Mouse (Mus musculus) cerebellum, adult 9-11 months (tissue): ENCODE data around the gene Gm20388.

Experiments
- DNase-seq: peaks from one replicate; pipeline ENCODE4 v3.0.0; 2022

The Gm20388 gene

GRCm38 (mm10) chr8:122836199-122836598 is 2925.6 kb downstream of the Gm20388 start:
- no peak for DNase-seq

GRCm38 (mm10) chr8:122836696-122837095 is 2926.1 kb downstream of the Gm20388 start:
- no peak for DNase-seq

- no peak for DNase-seq
Observed at GRCm38 (mm10) chr8:122844161-122844560, 2933.5 kb downstream of the Gm20388 start.

DNA sequence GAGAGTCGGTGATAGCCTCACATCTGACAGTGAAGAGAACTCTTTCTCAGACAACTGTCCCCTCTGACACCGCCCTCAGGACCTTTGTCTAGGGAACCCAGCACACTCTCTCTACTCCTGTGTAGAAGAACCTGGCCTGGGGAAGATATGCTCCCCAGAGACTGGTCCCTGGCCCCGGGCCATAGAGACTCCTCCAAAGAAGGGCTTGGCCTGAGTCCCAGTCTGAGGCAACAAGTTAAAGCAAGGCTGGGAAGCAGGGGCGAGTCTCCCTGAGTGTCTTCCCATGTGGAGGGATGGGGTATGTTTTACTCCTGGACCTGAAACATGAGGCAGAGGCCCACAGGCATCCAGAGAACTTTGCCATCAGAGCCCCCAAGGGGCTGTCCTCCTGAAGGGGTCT is 2935.0 kb downstream of the Gm20388 start:
- peak; percentile 56 for DNase-seq

- DNase-seq: peak; percentile 92
Observed at GRCm38 (mm10) chr8:122847829-122848561, 2937.4 kb downstream of the Gm20388 start, which contains the start of gene Cdh15. Gene Cdh15, plus strand, starts transcription at chr8:122847966.

- DNase-seq: peak; percentile 69
Observed at GRCm38 (mm10) chr8:122849152-122849910, 2938.7 kb downstream of the Gm20388 start.

DNA sequence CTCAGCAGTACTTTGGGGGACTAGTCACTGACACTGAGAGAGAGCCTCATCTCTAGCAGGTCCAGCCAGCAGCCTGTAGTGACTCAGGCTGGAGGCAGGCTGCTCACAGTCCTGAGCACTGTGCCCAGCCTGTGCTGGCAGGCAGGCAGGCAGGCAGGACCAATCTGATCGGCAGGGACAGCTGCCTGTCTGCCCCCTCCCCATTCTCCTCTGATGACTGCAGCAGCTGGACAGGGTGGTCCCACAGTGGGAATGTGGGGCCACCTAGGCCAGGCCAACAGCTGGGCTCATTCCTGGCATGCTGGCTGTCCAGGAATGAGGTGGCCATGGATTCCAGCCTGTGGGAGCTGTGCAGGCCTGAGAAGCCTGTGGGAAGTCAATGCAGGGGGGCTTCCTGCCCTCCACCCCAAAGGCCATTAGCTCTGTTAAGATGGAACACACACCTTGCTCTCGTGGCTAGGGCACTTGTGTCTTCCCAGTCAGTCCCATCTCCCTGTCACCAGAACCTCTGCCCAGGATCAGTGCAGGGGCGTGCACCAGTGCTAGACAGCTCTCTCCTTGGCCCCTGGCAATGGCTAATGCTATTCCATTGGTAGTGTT is 2940.1 kb downstream of the Gm20388 start:
- peak; percentile 70 for DNase-seq

DNA sequence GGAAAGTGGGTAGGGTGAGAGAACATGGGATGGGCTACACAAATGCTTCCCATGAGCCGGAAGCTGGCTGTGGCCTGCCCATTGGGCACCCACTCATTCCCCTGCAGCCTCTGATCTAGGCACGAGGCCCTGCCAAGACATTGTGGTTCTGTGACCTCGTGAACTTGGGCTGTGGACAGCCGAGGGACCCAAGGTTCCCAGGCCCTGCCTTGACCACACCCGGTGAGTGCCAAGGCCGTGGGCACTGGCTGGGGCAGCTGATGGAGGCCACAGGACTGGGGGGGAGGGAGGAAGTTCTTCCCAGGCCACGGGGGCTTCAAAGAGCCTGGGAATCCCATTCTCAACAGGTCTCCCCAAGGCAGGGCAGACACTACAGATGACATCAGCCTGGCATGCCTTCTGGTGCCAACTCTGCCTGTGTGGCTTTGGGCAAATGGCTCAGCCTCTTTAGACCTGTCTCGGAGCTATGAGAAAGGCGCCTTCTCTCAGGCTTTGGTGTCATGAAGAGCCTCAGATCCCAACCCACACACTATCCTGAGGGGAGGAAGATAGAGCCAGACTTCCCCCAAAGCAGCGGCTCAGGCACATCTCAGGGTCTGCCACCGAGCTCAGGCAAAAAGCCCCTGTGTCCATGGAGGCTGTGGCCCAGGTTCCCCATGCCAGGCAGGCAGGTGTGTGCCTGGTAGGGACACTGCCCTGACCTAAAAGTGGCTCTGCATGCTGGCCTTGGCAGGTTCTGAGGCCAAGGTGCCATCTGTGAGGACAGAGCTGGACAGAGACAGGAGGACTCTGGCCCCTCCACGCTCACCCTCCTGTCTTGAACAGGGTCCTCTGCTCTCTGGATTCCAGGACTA is 2941.3 kb downstream of the Gm20388 start:
- peak; percentile 98 for DNase-seq

- no peak for DNase-seq
Observed at GRCm38 (mm10) chr8:122852546-122852905, 2941.9 kb downstream of the Gm20388 start.

DNA sequence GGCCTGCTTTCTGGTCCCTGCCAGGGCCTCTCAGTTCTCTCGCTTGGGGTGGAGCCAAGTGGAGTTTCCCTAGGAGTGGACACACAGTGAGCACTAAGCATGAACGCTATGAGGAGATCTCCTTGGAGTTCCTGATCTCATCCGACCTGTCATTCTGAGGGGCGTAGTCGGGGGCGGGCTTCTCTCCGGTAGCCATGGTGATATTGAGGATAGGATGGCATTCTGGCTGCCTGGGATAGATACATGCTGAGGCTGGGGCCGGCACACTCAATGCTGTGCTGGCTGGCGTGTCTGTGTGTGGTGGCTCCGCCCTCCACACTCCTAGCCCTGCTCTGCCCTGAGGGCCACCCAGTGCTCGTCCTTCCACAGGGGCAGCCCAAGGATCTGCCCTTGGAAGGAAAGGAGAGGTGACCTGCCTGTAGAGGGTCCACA is 2942.7 kb downstream of the Gm20388 start:
- DNase-seq: peak; percentile 90

DNA sequence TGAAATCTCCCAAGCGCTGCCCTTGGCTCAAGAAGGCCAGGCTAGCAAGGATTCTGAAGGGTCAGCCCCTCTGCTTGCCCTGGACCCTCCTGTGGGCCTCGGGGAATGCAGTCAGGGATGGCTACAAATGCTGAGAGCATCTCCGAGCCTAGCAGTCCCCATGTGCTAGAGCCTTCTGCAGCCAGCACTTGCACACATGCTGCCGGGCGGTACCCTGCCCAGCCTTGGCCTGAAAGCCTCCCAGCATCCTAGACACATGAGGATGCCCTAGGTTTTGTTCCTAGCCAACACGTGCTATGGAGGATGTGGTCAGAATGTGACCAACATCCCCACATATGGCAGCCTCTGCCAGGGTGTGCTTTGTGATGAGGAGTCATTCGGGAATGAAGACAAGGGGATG is 2943.7 kb downstream of the Gm20388 start:
- peak; percentile 58 for DNase-seq

DNA sequence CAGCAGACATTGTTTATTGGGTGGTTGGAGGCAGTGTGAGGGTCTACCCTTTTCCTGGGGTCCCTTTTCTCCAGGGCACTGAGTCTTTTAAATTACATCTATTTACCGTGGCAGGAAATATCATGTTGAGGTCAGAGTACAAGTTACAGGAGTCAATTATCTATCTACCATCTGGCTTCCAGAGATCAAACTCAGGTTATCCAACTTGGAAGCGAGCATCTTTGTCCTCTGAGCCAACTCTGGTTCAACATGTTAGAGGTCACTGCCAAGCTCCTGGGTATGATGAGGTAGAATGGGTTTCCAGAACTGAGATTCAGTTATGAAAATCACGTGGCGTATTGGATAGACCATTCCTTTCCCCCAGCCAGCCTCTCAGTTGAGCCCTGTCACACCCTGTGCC is 2944.5 kb downstream of the Gm20388 start:
- DNase-seq: no peak

DNA sequence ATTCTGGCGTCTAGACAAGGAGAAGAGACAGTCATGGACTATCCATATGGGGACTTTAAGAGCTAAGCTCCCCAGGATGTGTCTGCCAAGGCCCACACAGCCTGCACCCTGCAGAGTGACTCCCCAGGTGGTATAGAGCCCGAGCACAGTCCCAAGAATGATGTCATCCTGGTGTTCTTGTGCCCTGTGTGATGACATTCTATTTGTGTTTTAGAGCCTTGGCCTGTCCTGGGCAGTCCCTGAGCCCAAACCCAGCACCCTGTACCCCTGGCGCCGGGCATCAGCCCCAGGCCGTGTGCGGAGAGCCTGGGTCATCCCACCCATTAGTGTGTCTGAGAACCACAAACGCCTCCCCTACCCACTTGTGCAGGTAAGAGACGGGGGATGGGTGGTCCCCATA is 2945.6 kb downstream of the Gm20388 start:
- DNase-seq: peak; percentile 66

- no peak for DNase-seq
Observed at GRCm38 (mm10) chr8:122859843-122860242, 2949.2 kb downstream of the Gm20388 start.

DNA sequence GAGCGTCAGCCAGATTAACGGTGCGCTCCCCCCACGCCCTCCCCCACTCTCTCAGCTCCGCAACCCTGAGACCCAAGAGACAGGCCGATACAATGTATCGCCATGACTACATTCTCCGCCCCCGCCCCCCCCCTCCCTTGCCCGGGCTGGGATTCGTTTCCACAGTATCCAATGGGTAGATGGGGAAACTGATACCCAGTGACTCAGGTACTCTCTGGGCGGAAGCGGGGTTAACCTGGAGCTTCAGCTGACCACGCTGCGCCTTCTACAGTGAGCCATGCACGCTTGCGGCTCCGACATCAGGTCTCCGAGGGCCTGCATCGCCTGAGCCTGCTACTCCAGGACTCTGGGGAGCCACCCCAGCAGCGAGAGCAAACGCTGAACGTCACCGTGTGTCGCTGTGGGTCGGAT is 2954.1 kb downstream of the Gm20388 start:
- DNase-seq: peak; percentile 41

DNA sequence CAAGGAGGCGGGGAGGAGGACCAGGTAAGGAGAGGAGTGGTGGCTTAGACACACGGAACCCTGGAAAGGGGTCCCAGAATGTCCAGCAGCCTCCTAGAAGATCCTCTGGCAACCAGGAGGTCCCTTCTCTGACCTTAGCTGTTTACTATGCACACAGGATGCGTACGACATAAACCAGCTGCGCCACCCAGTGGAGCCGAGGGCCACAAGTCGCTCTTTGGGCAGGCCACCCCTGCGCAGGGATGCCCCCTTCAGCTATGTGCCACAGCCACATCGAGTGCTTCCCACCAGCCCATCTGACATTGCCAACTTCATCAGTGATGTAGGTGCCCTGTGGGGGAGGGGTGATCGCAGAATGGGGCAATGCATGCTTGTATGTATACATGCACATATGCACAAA is 2954.8 kb downstream of the Gm20388 start:
- DNase-seq: no peak

DNA sequence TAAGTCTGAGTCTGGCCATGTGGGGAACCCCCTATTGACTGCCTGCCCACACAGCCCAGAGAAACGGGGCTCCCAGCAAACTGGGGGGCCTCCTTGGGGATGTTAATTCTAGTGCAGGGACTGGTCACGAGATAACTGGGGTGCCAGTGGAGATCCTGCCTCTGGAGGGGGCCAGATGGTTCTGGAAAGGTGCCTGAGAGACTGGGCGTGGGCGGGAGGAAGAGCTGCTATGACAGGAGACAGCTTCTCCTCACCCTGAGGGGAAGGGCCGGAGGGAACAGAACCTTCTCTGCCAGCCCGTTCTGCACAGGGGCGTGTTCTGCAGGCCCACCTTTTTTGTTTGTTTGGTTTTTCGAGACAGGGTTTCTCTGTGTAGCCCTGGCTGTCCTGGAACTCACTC is 2955.6 kb downstream of the Gm20388 start:
- DNase-seq: no peak

DNA sequence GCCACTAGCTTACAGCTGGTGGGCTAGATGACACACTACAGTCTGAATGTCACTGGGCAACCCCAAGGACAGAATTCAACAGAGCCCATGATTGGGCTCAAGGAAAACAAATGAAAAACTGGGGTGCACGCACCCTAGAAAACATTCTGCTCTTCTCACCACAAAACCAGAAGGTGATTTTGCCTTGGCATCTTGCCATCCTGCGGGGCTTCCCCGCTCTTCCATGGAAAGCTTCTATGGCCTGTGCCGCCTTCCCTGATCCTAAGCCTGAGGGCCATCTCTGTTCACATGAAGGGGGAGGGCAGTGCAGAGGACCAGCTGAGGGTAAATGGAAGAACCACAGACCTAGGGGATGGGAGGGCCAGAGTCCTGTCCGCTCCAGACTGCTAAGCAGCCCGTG is 2957.3 kb downstream of the Gm20388 start:
- DNase-seq: no peak

- peak; percentile 82 for DNase-seq
Observed at GRCm38 (mm10) chr8:122870377-122870863, 2959.8 kb downstream of the Gm20388 start.

DNA sequence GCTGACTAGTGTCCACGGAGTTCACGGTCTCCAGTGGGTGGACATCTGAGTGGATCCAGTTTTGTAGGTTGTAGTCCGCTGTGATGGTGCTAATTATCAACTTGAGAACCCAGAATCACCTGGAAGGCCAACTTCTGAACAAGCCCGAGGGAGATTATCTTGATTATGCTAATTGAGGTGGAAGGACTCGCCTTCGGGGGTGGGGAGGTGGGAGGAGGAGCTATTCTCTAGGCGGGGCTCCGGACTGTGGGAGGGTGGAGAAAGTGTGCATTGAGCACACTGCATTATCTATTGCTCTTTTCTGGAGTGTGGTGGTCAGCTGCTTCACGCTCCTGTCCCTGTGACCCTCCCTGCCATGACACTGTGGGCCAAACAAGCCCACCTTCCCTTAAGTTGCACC is 2961.0 kb downstream of the Gm20388 start:
- no peak for DNase-seq

DNA sequence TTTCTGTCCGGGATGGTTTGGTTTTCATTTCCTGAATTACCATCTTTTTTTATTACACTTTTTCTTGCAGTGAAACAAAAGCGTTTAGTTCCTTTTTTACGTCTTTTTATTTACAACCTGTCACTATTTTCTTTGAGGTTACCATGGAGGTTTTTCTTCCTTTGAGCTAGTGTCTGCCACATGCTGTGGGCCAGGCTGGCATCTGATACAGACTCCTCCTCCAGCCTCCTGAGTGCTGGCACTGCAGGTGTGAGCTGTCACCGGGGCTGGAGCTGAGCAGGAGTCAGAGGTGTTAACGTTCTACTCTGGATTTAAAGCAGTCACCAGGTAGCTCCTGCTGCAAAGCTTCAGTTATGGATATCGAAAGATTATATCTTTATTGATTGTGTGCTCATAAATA is 2962.5 kb downstream of the Gm20388 start:
- DNase-seq: peak; percentile 82

GRCm38 (mm10) chr8:122875186-122875585 is 2964.5 kb downstream of the Gm20388 start:
- no peak for DNase-seq

DNA sequence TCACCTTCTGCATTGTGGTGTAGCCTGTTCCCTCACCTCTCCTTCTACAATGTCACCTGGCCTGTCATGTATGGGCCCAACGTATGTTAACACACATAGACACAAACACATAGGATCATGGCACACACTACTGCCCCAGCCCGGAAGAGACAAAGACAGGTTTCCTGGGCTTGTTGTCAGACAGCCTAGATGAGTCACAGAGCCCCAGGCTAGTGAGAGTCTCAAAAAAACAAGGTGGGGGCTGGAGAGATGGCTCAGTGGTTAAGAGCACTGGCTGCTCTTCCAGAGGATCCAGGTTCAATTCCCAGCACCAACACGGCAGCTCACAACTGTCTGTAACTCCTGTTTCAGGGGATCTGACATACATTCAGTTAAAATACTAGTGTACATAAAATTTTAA is 2967.6 kb downstream of the Gm20388 start:
- DNase-seq: no peak
